26 mouse cellular contexts compared by ENCODE assay signal in genomic region chr19:15032297-15032947, GRCm38 (mm10).
DNase-seq lines count a peak whose midpoint lies in the region; ATAC-seq lines count a peak whose summit lies in the region.
"Had no signal": no experiment of that assay in that cellular context is flagged by ENCODE, and none has a peak within 500 bp of the region (broad histone marks: within the 10 kb centered on the region; RNA-seq: fewer than 3 reads in every experiment).

No protein-coding gene starts in this region.

- WGBS in intestine, embryonic 15.5 days = 69% methylated on average over 9 of the region's 9 CpGs

- H3K27me3 ChIP-seq in intestine, embryonic 15.5 days (replicated peaks) = no peaks in the 10 kb centered on the region

- no peak overlapping the region for H3K4me2 ChIP-seq in intestine, embryonic 15.5 days (replicated peaks)
- H3K4me2 ChIP-seq: forebrain, embryonic 13.5 days; heart, embryonic 13.5 days; hindbrain, embryonic 14.5 days had no signal

- peak; percentile 34; the same call in 1 of the 2 replicates for ATAC-seq in intestine, embryonic 15.5 days
- ATAC-seq: activated CD4-positive, CD25-positive, alpha-beta regulatory T cell, adult 4 months; forebrain, embryonic 13.5 days; forebrain, embryonic 16.5 days; hindbrain, postnatal 0 days; inflammation-experienced regulatory T-cells, adult 6 months had no signal

- H3K4me3 ChIP-seq in intestine, embryonic 15.5 days (replicated peaks) = no peak overlapping the region
- H3K4me3 ChIP-seq: forebrain, embryonic 10.5 days; forebrain, embryonic 13.5 days; gastrocnemius, adult 2 months; heart, adult 2 months; heart, embryonic 10.5 days; heart, embryonic 13.5 days had no signal

- no peak overlapping the region for H3K27ac ChIP-seq in intestine, embryonic 15.5 days
- H3K27ac ChIP-seq: forebrain, embryonic 10.5 days; forebrain, embryonic 13.5 days; gastrocnemius, adult 2 months; heart, adult 2 months; heart, embryonic 10.5 days; heart, embryonic 13.5 days; hindbrain, embryonic 14.5 days; hindbrain, postnatal 0 days had no signal

- H3K9ac ChIP-seq in intestine, embryonic 15.5 days = no peak overlapping the region
- H3K9ac ChIP-seq: forebrain, embryonic 13.5 days; heart, embryonic 13.5 days; hindbrain, embryonic 14.5 days had no signal

- peak; percentile 14 for DNase-seq in heart, adult 11 months
- DNase-seq in heart, adult 18-20 months = no peak
- peak; percentile 3 for DNase-seq in R1 (ENCODE audit: low read depth, low spot score)
- no peak for DNase-seq in embryo, embryonic 11 days
- no peak for DNase-seq in cerebellum, adult 18-20 months
- DNase-seq: adrenal gland, adult 8-10 months; adrenal gland, postnatal 25 days; cerebellum, adult 2 months; cerebellum, postnatal 10 days; cerebellum, postnatal 36 days; gastrocnemius, adult 2 months; gastrocnemius, postnatal 14 days; heart, adult 2 months; heart, postnatal 14 days; heart, postnatal 4 days; kidney, adult 18-20 months had no signal

- no peaks in the 10 kb centered on the region for H3K4me1 ChIP-seq in intestine, embryonic 15.5 days (replicated peaks)
- H3K4me1 ChIP-seq: heart, embryonic 10.5 days; heart, embryonic 13.5 days had no signal

- no peaks in the 10 kb centered on the region for H3K9me3 ChIP-seq in intestine, embryonic 15.5 days
- H3K9me3 ChIP-seq: forebrain, embryonic 10.5 days; forebrain, embryonic 13.5 days; heart, embryonic 10.5 days; heart, embryonic 13.5 days had no signal

- H3K36me3 ChIP-seq in intestine, embryonic 15.5 days = no peaks in the 10 kb centered on the region
- H3K36me3 ChIP-seq: forebrain, embryonic 10.5 days; heart, embryonic 10.5 days; heart, embryonic 13.5 days had no signal

Comparison
In these comparisons a context has a peak if more than half of its experiments do, and no peak if none do; other contexts are left out.
1. DNase-seq: peak in heart, adult 11 months (single experiment) and R1 (single experiment); none in heart, adult 18-20 months (0 of 2), embryo, embryonic 11 days (single experiment) and cerebellum, adult 18-20 months (0 of 2).